8 mouse cellular contexts compared by ENCODE assay signal in the genomic region with DNA sequence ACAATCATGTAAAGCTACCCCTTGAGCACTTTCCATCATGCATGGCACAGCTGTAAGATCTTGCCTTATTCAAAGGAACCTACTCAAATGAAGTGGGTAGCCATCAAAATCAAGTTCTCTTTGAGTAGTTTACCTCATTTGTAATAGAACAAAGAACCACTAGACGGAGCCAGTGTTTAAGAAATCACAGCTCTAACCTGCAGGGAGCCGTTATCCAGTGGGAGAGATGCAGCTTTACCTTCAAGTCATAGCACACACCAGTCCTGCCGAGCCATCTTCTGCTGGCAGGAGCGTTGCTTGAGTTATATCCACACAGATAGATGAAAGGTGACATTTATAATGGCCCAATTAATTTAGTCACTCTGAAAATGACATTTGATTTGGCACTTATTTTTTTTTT. TPM values are rescaled to one million over a fixed set of nuclear protein-coding genes. Genes with fewer than 3 reads are reported as not detected.
DNase-seq lines count a peak whose midpoint lies in the region; ATAC-seq and TF ChIP-seq lines count a peak whose summit lies in the region.

No protein-coding gene starts in this region.

- no peaks in the 10 kb centered on the region for H3K4me1 ChIP-seq in liver, embryonic 14.5 days (replicated peaks; ENCODE audit: control insufficient read depth in 2 of 2, insufficient read depth in 2 of 2, low read length in 1 of 2)
- H3K4me1 ChIP-seq in liver, embryonic 12.5 days: no peaks in the 10 kb centered on the region

- no peaks in the 10 kb centered on the region for H3K36me3 ChIP-seq in liver, embryonic 14.5 days (replicated peaks; ENCODE audit: control insufficient read depth, insufficient read depth, low read depth)
- H3K36me3 ChIP-seq in liver, embryonic 12.5 days: no peaks in the 10 kb centered on the region

- H3K27me3 ChIP-seq in liver, embryonic 14.5 days (ENCODE audit: control insufficient read depth, insufficient read depth, low read length): peaks cover 31% of the 10 kb centered on the region
- H3K27me3 ChIP-seq in liver, embryonic 12.5 days (replicated peaks): peaks cover 59% of the 10 kb centered on the region

- TF ChIP-seq CTCF in liver, embryonic 14.5 days (IDR thresholded peaks at IDR 0.05; ENCODE audit: low read depth): peak; percentile 41; the same call in 1 of the 2 replicates

- peak; percentile 34 for DNase-seq in adrenal gland, postnatal 14 days
- DNase-seq in adrenal gland, adult 18-20 months (ENCODE audit: low spot score in 2 of 2): no peak
- no peak for DNase-seq in liver, embryonic 14.5 days (ENCODE audit: low read depth in 3 of 3, low spot score in 3 of 3)
- peak; percentile 46 to 66 for DNase-seq in cerebellum, postnatal 36 days
- DNase-seq in layer of hippocampus, adult 9-11 months: peak; percentile 49
- DNase-seq in right cerebral cortex, postnatal 14 days: peak; percentile 12

- 4% methylated on average over 4 of the region's 4 CpGs for WGBS in liver, embryonic 14.5 days (ENCODE audit: insufficient replicate concordance)
- WGBS in liver, embryonic 12.5 days (ENCODE audit: insufficient replicate concordance): 9% methylated on average over 4 of the region's 4 CpGs

- H3K4me2 ChIP-seq in liver, embryonic 14.5 days (ENCODE audit: low read depth): no peak overlapping the region
- no peak overlapping the region for H3K4me2 ChIP-seq in liver, embryonic 12.5 days

- no peak for TF ChIP-seq EP300 in liver, embryonic 14.5 days (IDR thresholded peaks at IDR 0.05; ENCODE audit: low read depth)

- H3K27ac ChIP-seq in liver, embryonic 14.5 days: no peak overlapping the region
- no peak overlapping the region for H3K27ac ChIP-seq in liver, embryonic 12.5 days

- no peak for ATAC-seq in liver, embryonic 14.5 days (ENCODE audit: insufficient read depth)
- ATAC-seq in liver, embryonic 12.5 days: no peak
- no peak for ATAC-seq in megakaryocyte-erythroid progenitor cell, adult 5-6 weeks (replicated peaks; ENCODE audit: low FRiP score, low TSS enrichment, poor library complexity, severe bottlenecking)

- H3K4me3 ChIP-seq in liver, embryonic 14.5 days (ENCODE audit: insufficient read depth in 1 of 2, low read depth in 2 of 2, low read length in 2 of 2): no peak overlapping the region
- H3K4me3 ChIP-seq in liver, embryonic 12.5 days: no peak overlapping the region

- H3K9ac ChIP-seq in liver, embryonic 14.5 days (replicated peaks): no peak overlapping the region
- no peak overlapping the region for H3K9ac ChIP-seq in liver, embryonic 12.5 days

- H3K9me3 ChIP-seq in liver, embryonic 14.5 days (ENCODE audit: control insufficient read depth, low read length): no peaks in the 10 kb centered on the region
- H3K9me3 ChIP-seq in liver, embryonic 12.5 days (replicated peaks): no peaks in the 10 kb centered on the region

RNA-seq across cellular contexts. Expression of gene Kcnh1, which starts 1.5 kb away (rescaled TPM):
- total RNA-seq in adrenal gland, postnatal 14 days (2021): 0.26 and 0.60 TPM in 2 replicates
- under 1 TPM; 0.07 to 0.19 TPM for total RNA-seq in adrenal gland, adult 18-20 months (2021)
- under 0.01 TPM in 2 replicates for polyA plus RNA-seq in liver, embryonic 14.5 days (2012; rRNA removed)
- polyA plus RNA-seq in liver, embryonic 14.5 days (2014; fragmentation: Nextera tagmentation; extraction: Ambion mirVana): not detected in 2 replicates
- polyA plus RNA-seq in liver, embryonic 12.5 days (2016; fragmentation: Nextera tagmentation; extraction: Ambion mirVana): 0.04 TPM in 1 of 2 replicates, not detected in the other
- total RNA-seq in megakaryocyte-erythroid progenitor cell, adult 5-6 weeks (2014; fragmentation: Nextera tagmentation): not detected in 2 replicates
- total RNA-seq in megakaryocyte-erythroid progenitor cell, adult 5-6 weeks (2017): not detected in 2 replicates

RNA-seq across cellular contexts. Expression of gene Rcor3, which starts 51.2 kb away (rescaled TPM):
- 26.9 and 32.8 TPM in 2 replicates for total RNA-seq in adrenal gland, postnatal 14 days (2021)
- total RNA-seq in adrenal gland, adult 18-20 months (2021): 10 to 100 TPM; 19.7 to 20.6 TPM
- polyA plus RNA-seq in liver, embryonic 14.5 days (2012; rRNA removed): 7.1 and 9.1 TPM in 2 replicates
- polyA plus RNA-seq in liver, embryonic 14.5 days (2014; fragmentation: Nextera tagmentation; extraction: Ambion mirVana): 6.7 and 6.9 TPM in 2 replicates
- 10.8 and 11.8 TPM in 2 replicates for polyA plus RNA-seq in liver, embryonic 12.5 days (2016; fragmentation: Nextera tagmentation; extraction: Ambion mirVana)
- 26.1 and 35.9 TPM in 2 replicates for total RNA-seq in megakaryocyte-erythroid progenitor cell, adult 5-6 weeks (2014; fragmentation: Nextera tagmentation)
- 18.3 and 28.4 TPM in 2 replicates for total RNA-seq in megakaryocyte-erythroid progenitor cell, adult 5-6 weeks (2017)

Comparison
In these comparisons a context has a peak if more than half of its experiments do, and no peak if none do; other contexts are left out.
1. DNase-seq: peak in adrenal gland, postnatal 14 days (single experiment), cerebellum, postnatal 36 days (2 of 2), layer of hippocampus, adult 9-11 months (single experiment) and right cerebral cortex, postnatal 14 days (single experiment); none in adrenal gland, adult 18-20 months (0 of 2) and liver, embryonic 14.5 days (0 of 3).